16 mouse cellular contexts compared by ENCODE assay signal in the genomic region with DNA sequence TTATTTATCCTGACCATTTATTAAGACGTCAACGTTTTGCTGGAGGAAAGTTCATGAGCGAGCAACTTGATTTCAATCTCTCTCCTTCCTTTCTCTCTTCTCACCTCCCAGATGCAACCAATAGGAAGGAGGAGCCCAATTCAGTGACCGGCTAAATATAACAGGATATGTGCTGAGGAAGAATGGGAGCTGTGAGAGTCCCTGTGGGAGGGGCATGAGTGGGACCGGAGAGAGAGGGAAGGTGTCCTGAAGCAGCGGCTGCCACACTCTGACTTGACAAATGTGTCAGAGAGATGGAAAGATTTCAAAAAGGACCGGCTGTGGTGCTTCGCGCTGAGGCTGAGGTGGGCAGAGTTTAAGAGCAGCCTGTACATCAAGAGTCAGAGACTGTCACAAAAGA. TPM values are rescaled to one million over a fixed set of nuclear protein-coding genes. Genes with fewer than 3 reads are reported as not detected.
DNase-seq lines count a peak whose midpoint lies in the region; ATAC-seq and TF ChIP-seq lines count a peak whose summit lies in the region.
"Had no signal": no experiment of that assay in that cellular context is flagged by ENCODE, and none has a peak within 500 bp of the region (broad histone marks: within the 10 kb centered on the region; RNA-seq: fewer than 3 reads in every experiment).

No protein-coding gene starts in this region.

- no peaks in the 10 kb centered on the region for H3K9me3 ChIP-seq in midbrain, postnatal 0 days (ENCODE audit: low read length)
- H3K9me3 ChIP-seq: embryonic facial prominence, embryonic 10.5 days; hindbrain, embryonic 12.5 days; intestine, embryonic 15.5 days had no signal

- no peak overlapping the region for H3K27ac ChIP-seq in midbrain, postnatal 0 days (ENCODE audit: low read depth, low read length)
- H3K27ac ChIP-seq: embryonic facial prominence, embryonic 10.5 days; hindbrain, embryonic 12.5 days; intestine, embryonic 15.5 days had no signal

- H3K4me2 ChIP-seq in midbrain, postnatal 0 days (ENCODE audit: low read depth, low read length, poor library complexity, severe bottlenecking): no peak overlapping the region
- H3K4me2 ChIP-seq: hindbrain, embryonic 12.5 days; intestine, embryonic 15.5 days; midbrain, embryonic 11.5 days had no signal

- H3K9ac ChIP-seq in midbrain, postnatal 0 days (replicated peaks; ENCODE audit: low read length, poor library complexity, severe bottlenecking): no peak overlapping the region
- H3K9ac ChIP-seq: hindbrain, embryonic 12.5 days; intestine, embryonic 15.5 days had no signal

- peak; percentile 4 for ATAC-seq in CD4-positive, CD25-positive, alpha-beta regulatory T cell, adult 4 months
- no peak for ATAC-seq in midbrain, postnatal 0 days (ENCODE audit: low FRiP score)
- ATAC-seq: intestine, embryonic 15.5 days had no signal

- H3K27me3 ChIP-seq in midbrain, postnatal 0 days (ENCODE audit: insufficient read depth, low read length): no peaks in the 10 kb centered on the region
- H3K27me3 ChIP-seq: hindbrain, embryonic 12.5 days; intestine, embryonic 15.5 days had no signal

- no peak for TF ChIP-seq CTCF in midbrain, postnatal 0 days (IDR thresholded peaks at IDR 0.05)

- H3K4me1 ChIP-seq in midbrain, postnatal 0 days (ENCODE audit: insufficient read depth, low read length): no peaks in the 10 kb centered on the region
- H3K4me1 ChIP-seq: embryonic facial prominence, embryonic 10.5 days; intestine, embryonic 15.5 days had no signal

- H3K4me3 ChIP-seq in midbrain, postnatal 0 days (ENCODE audit: low read depth, low read length): no peak overlapping the region
- H3K4me3 ChIP-seq: embryonic facial prominence, embryonic 10.5 days; erythroblast, embryonic 14.5 days; hindbrain, embryonic 12.5 days; intestine, embryonic 15.5 days; myocyte had no signal

- 72% methylated on average over 9 of the region's 9 CpGs for WGBS in midbrain, postnatal 0 days

- peak; percentile 91 for DNase-seq in heart, adult 11 months
- no peak for DNase-seq in heart, adult 18-20 months
- peak; percentile 43 for DNase-seq in lung, postnatal 10 days
- DNase-seq in lung, postnatal 25 days (ENCODE audit: low spot score): no peak
- peak; percentile 49 for DNase-seq in naive thymus-derived CD4-positive, alpha-beta T cell, adult 2 months (ENCODE audit: low read depth)
- DNase-seq in midbrain, postnatal 0 days (ENCODE audit: low spot score): no peak
- DNase-seq: cerebellum, postnatal 14 days; kidney, postnatal 10 days; liver had no signal

- H3K36me3 ChIP-seq in midbrain, postnatal 0 days (ENCODE audit: insufficient read depth, low read length): no peaks in the 10 kb centered on the region
- H3K36me3 ChIP-seq: embryonic facial prominence, embryonic 10.5 days; hindbrain, embryonic 12.5 days; intestine, embryonic 15.5 days had no signal

RNA-seq across cellular contexts. Expression of a gene that starts 2.6 kb away (rescaled TPM):
- total RNA-seq in heart, adult 18-20 months (2021): 1 to 10 TPM; 4.5 to 4.7 TPM
- polyA plus RNA-seq in CD4-positive, CD25-positive, alpha-beta regulatory T cell, adult 4 months (2017; shearing (Covaris generic)): 100 to 1,000 TPM; 109 to 197 TPM
- 0.93 and 1.4 TPM in 2 replicates for total RNA-seq in midbrain, postnatal 0 days (2014; rRNA removed)
- 1.2 and 1.8 TPM in 2 replicates for polyA plus RNA-seq in midbrain, postnatal 0 days (2015; fragmentation: Nextera tagmentation; extraction: Ambion mirVana)
- polyA plus RNA-seq: erythroblast, embryonic 14.5 days had no signal

RNA-seq across cellular contexts. Expression of a gene that starts 54.9 kb away (rescaled TPM):
- under 1 TPM; 0.46 to 0.69 TPM for total RNA-seq in heart, adult 18-20 months (2021)
- under 1 TPM in 1 of 2 experiments, not detected in 1; 0.32 TPM for polyA plus RNA-seq in CD4-positive, CD25-positive, alpha-beta regulatory T cell, adult 4 months (2017; shearing (Covaris generic))
- 2.7 and 3.4 TPM in 2 replicates for total RNA-seq in midbrain, postnatal 0 days (2014; rRNA removed)
- 1.3 and 1.5 TPM in 2 replicates for polyA plus RNA-seq in midbrain, postnatal 0 days (2015; fragmentation: Nextera tagmentation; extraction: Ambion mirVana)

Comparison
In these comparisons a context has a peak if more than half of its experiments do, and no peak if none do; other contexts are left out.
1. DNase-seq: peak in heart, adult 11 months (single experiment), lung, postnatal 10 days (single experiment) and naive thymus-derived CD4-positive, alpha-beta T cell, adult 2 months (single experiment); none in heart, adult 18-20 months (0 of 2), lung, postnatal 25 days (single experiment) and midbrain, postnatal 0 days (single experiment).